Comparison of ENCODE assay signal across 17 mouse cellular contexts in the genomic region with DNA sequence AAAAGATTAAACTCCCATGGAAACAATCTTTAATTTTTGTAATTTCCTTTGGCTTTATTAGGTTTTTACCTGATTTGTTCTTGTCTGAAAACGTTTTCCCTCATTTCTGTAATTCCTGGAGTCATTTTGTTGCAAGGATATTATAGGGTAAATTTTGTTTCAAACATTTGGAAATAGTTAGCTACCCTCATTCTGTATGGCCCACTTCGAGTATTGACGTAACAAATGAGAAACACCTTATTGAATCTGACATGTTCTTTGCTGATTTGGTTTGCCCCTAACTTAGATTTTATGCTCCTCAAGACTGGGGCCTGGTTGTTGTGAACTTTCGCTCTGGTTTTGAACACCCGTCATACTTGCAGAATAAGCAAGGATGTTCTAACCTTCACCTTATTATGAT.
"Had no signal": no experiment of that assay in that cellular context is flagged by ENCODE, and none has a peak within 500 bp of the region (broad histone marks: within the 10 kb centered on the region; RNA-seq: fewer than 3 reads in every experiment).

No protein-coding gene starts in this region.

- H3K4me1 ChIP-seq: megakaryocyte, embryonic 14.5 days had no signal

- H3K27me3 ChIP-seq: midbrain, embryonic 13.5 days; midbrain, embryonic 15.5 days; neural tube, embryonic 12.5 days; stomach, embryonic 15.5 days had no signal

- H3K27ac ChIP-seq: lung, embryonic 15.5 days; macrophage; stomach, embryonic 15.5 days; stomach, postnatal 0 days had no signal

- DNase-seq: liver, postnatal 0 days; lung, adult 2 months; lung, postnatal 14 days; lung, postnatal 36 days; right cerebral cortex, postnatal 14 days; thymus, adult 2 months; thymus, postnatal 25 days; thymus, postnatal 4 days had no signal

- H3K4me3 ChIP-seq: lung, embryonic 15.5 days; megakaryocyte, embryonic 14.5 days; midbrain, embryonic 13.5 days; midbrain, embryonic 15.5 days; neural tube, embryonic 12.5 days; stomach, embryonic 15.5 days had no signal

- H3K9ac ChIP-seq: liver, postnatal 0 days; lung, embryonic 15.5 days; midbrain, embryonic 13.5 days; midbrain, embryonic 15.5 days; neural tube, embryonic 12.5 days; stomach, embryonic 15.5 days had no signal

- ATAC-seq: liver, postnatal 0 days; lung, postnatal 0 days had no signal

- H3K9me3 ChIP-seq: lung, embryonic 15.5 days; megakaryocyte, embryonic 14.5 days; midbrain, embryonic 13.5 days; midbrain, embryonic 15.5 days; neural tube, embryonic 12.5 days; stomach, embryonic 15.5 days had no signal

- H3K4me2 ChIP-seq: lung, embryonic 15.5 days; midbrain, embryonic 13.5 days; midbrain, embryonic 15.5 days; neural tube, embryonic 12.5 days; stomach, embryonic 15.5 days had no signal

- H3K36me3 ChIP-seq: lung, embryonic 15.5 days; midbrain, embryonic 13.5 days; midbrain, embryonic 15.5 days; neural tube, embryonic 12.5 days; stomach, embryonic 15.5 days had no signal
